Mouse (Mus musculus): Measurements from ENCODE around the gene Orc5. TPM values are rescaled to one million over a fixed set of nuclear protein-coding genes. Genes with fewer than 3 reads are reported as not detected.

The Orc5 gene
- polyA plus RNA-seq, 1 experiment = 12.6 TPM

- Histone ChIP-seq H3K79me3 (ENCODE audit: low read depth) (no peaks in the 10 kb centered on the region), H3ac (ENCODE audit: control insufficient read depth, insufficient read length, low read depth) (no peak overlapping the region), H3K4me3 (ENCODE audit: insufficient read depth, poor library complexity, severe bottlenecking) (no peak overlapping the region), H3K27me3 (ENCODE audit: control insufficient read depth, insufficient read depth, insufficient read length) (no peaks in the 10 kb centered on the region), H3K79me2 (ENCODE audit: control insufficient read depth, insufficient read depth) (no peaks in the 10 kb centered on the region), H3K36me3 (ENCODE audit: control insufficient read depth, insufficient read depth) (no peaks in the 10 kb centered on the region)
- TF ChIP-seq USF1 (IDR thresholded peaks at IDR 0.05; ENCODE audit: low read depth) = no peak
- TF ChIP-seq MAX (IDR thresholded peaks at IDR 0.05) = no peak
- TF ChIP-seq MYOG (IDR thresholded peaks at IDR 0.05; ENCODE audit: control insufficient read depth, extremely low read depth, insufficient read length) = no peak
- no peak for TF ChIP-seq CTCF (IDR thresholded peaks at IDR 0.05; ENCODE audit: control insufficient read depth, insufficient read depth, insufficient read length)
- TF ChIP-seq CEBPB (IDR thresholded peaks at IDR 0.05; ENCODE audit: low read depth) = no peak
- TF ChIP-seq MYOD1 (IDR thresholded peaks at IDR 0.05; ENCODE audit: control insufficient read depth, insufficient read length, low read depth) = no peak
- TF ChIP-seq FOSL1 (IDR thresholded peaks at IDR 0.05; ENCODE audit: insufficient read depth, low read length, poor library complexity, severe bottlenecking) = no peak
Measured at GRCm38 (mm10) chr5:22565708-22566107, 15.5 kb upstream of the Orc5 start.

GRCm38 (mm10) chr5:22559801-22560200 lies 9.6 kb upstream of the Orc5 start:
- Histone ChIP-seq H3K4me3 (ENCODE audit: insufficient read depth, poor library complexity, severe bottlenecking) (no peak overlapping the region), H3K36me3 (ENCODE audit: control insufficient read depth, insufficient read depth) (peaks cover 6% of the 10 kb centered on the region), H3K27me3 (ENCODE audit: control insufficient read depth, insufficient read depth, insufficient read length) (no peaks in the 10 kb centered on the region), H3K79me2 (ENCODE audit: control insufficient read depth, insufficient read depth) (no peaks in the 10 kb centered on the region), H3ac (ENCODE audit: control insufficient read depth, insufficient read length, low read depth) (no peak overlapping the region), H3K79me3 (ENCODE audit: low read depth) (no peaks in the 10 kb centered on the region)
- no peak for TF ChIP-seq MYOD1 (IDR thresholded peaks at IDR 0.05; ENCODE audit: control insufficient read depth, insufficient read length, low read depth)
- no peak for TF ChIP-seq CTCF (IDR thresholded peaks at IDR 0.05; ENCODE audit: control insufficient read depth, insufficient read depth, insufficient read length)
- TF ChIP-seq FOSL1 (IDR thresholded peaks at IDR 0.05; ENCODE audit: insufficient read depth, low read length, poor library complexity, severe bottlenecking) = no peak
- TF ChIP-seq USF1 (IDR thresholded peaks at IDR 0.05; ENCODE audit: low read depth) = no peak
- TF ChIP-seq MYOG (IDR thresholded peaks at IDR 0.05; ENCODE audit: control insufficient read depth, extremely low read depth, insufficient read length) = no peak
- TF ChIP-seq MAX (IDR thresholded peaks at IDR 0.05) = no peak

- H3K4me3 ChIP-seq (ENCODE audit: insufficient read depth, poor library complexity, severe bottlenecking) = no peak overlapping the region
- H3K36me3 ChIP-seq (ENCODE audit: control insufficient read depth, insufficient read depth) = peaks cover 6% of the 10 kb centered on the region
- TF ChIP-seq MAX (IDR thresholded peaks at IDR 0.05) (no peak), FOSL1 (IDR thresholded peaks at IDR 0.05; ENCODE audit: insufficient read depth, low read length, poor library complexity, severe bottlenecking) (no peak), USF1 (IDR thresholded peaks at IDR 0.05; ENCODE audit: low read depth) (no peak), CTCF (IDR thresholded peaks at IDR 0.05; ENCODE audit: control insufficient read depth, insufficient read depth, insufficient read length) (no peak), CEBPB (IDR thresholded peaks at IDR 0.05; ENCODE audit: low read depth) (no peak), MYOD1 (IDR thresholded peaks at IDR 0.05; ENCODE audit: control insufficient read depth, insufficient read length, low read depth) (no peak), MYOG (IDR thresholded peaks at IDR 0.05; ENCODE audit: control insufficient read depth, extremely low read depth, insufficient read length) (no peak)
- no peaks in the 10 kb centered on the region for H3K79me2 ChIP-seq (ENCODE audit: control insufficient read depth, insufficient read depth)
- H3K27me3 ChIP-seq (ENCODE audit: control insufficient read depth, insufficient read depth, insufficient read length) = no peaks in the 10 kb centered on the region
- H3ac ChIP-seq (ENCODE audit: control insufficient read depth, insufficient read length, low read depth) = no peak overlapping the region
- H3K79me3 ChIP-seq (ENCODE audit: low read depth) = no peaks in the 10 kb centered on the region
Measured at GRCm38 (mm10) chr5:22557491-22558113, 7.4 kb upstream of the Orc5 start.

GRCm38 (mm10) chr5:22556713-22557112 lies 6.5 kb upstream of the Orc5 start:
- Histone ChIP-seq H3K79me3 (ENCODE audit: low read depth) (no peaks in the 10 kb centered on the region), H3K79me2 (ENCODE audit: control insufficient read depth, insufficient read depth) (no peaks in the 10 kb centered on the region), H3K27me3 (ENCODE audit: control insufficient read depth, insufficient read depth, insufficient read length) (no peaks in the 10 kb centered on the region), H3ac (ENCODE audit: control insufficient read depth, insufficient read length, low read depth) (no peak overlapping the region), H3K36me3 (ENCODE audit: control insufficient read depth, insufficient read depth) (peaks cover 6% of the 10 kb centered on the region), H3K4me3 (ENCODE audit: insufficient read depth, poor library complexity, severe bottlenecking) (no peak overlapping the region)
- TF ChIP-seq CTCF (IDR thresholded peaks at IDR 0.05; ENCODE audit: control insufficient read depth, insufficient read depth, insufficient read length) (no peak), MAX (IDR thresholded peaks at IDR 0.05) (no peak), FOSL1 (IDR thresholded peaks at IDR 0.05; ENCODE audit: insufficient read depth, low read length, poor library complexity, severe bottlenecking) (no peak), CEBPB (IDR thresholded peaks at IDR 0.05; ENCODE audit: low read depth) (no peak), USF1 (IDR thresholded peaks at IDR 0.05; ENCODE audit: low read depth) (no peak), MYOG (IDR thresholded peaks at IDR 0.05; ENCODE audit: control insufficient read depth, extremely low read depth, insufficient read length) (no peak), MYOD1 (IDR thresholded peaks at IDR 0.05; ENCODE audit: control insufficient read depth, insufficient read length, low read depth) (no peak)

GRCm38 (mm10) chr5:22552233-22552765 lies 2.1 kb upstream of the Orc5 start:
- no peaks in the 10 kb centered on the region for H3K27me3 ChIP-seq (ENCODE audit: control insufficient read depth, insufficient read depth, insufficient read length)
- H3K36me3 ChIP-seq (ENCODE audit: control insufficient read depth, insufficient read depth) = peaks cover 2% of the 10 kb centered on the region
- H3ac ChIP-seq (ENCODE audit: control insufficient read depth, insufficient read length, low read depth) = no peak overlapping the region
- H3K79me2 ChIP-seq (ENCODE audit: control insufficient read depth, insufficient read depth) = peaks cover 21% of the 10 kb centered on the region
- TF ChIP-seq USF1 (IDR thresholded peaks at IDR 0.05; ENCODE audit: low read depth) (no peak), MYOD1 (IDR thresholded peaks at IDR 0.05; ENCODE audit: control insufficient read depth, insufficient read length, low read depth) (no peak), CTCF (IDR thresholded peaks at IDR 0.05; ENCODE audit: control insufficient read depth, insufficient read depth, insufficient read length) (no peak), MYOG (IDR thresholded peaks at IDR 0.05; ENCODE audit: control insufficient read depth, extremely low read depth, insufficient read length) (no peak), FOSL1 (IDR thresholded peaks at IDR 0.05; ENCODE audit: insufficient read depth, low read length, poor library complexity, severe bottlenecking) (no peak), CEBPB (IDR thresholded peaks at IDR 0.05; ENCODE audit: low read depth) (no peak), MAX (IDR thresholded peaks at IDR 0.05) (no peak)
- peaks cover 12% of the 10 kb centered on the region for H3K79me3 ChIP-seq (ENCODE audit: low read depth)
- no peak overlapping the region for H3K4me3 ChIP-seq (ENCODE audit: insufficient read depth, poor library complexity, severe bottlenecking)

All from C2C12 (cell line).